Mouse (Mus musculus): ENCODE measurements around the gene Atpif1.

DNA sequence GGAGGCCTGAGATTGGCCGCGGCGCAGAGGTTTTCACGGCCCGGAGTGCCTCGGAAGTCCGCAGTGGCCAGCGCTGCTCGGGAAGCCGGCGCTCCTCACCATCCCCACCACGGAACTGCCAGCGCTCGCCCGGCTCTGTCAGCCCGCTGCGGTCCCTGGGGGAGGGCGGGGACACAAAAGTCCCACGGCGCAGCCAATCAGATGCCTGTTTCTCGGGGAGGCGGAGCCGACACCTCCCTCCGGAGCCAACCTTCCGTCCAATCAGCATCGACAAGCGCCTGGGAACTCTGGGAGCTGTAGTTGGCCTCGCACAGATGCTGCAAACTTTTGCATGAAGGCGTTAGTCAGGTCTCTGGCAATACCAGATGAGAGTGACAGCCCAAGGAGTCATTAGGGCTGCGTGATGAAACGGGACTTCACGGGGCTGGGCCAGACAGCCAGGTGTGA lies 23.1 kb downstream of the Atpif1 start, which contains the start of gene Sesn2:
- no peak for TF ChIP-seq CTCF (IDR thresholded peaks at IDR 0.05; ENCODE audit: insufficient read depth, low read depth, low read length)
- peak; percentile 99 for TF ChIP-seq POLR2A (IDR thresholded peaks at IDR 0.05; ENCODE audit: insufficient read depth, low read depth, low read length)
